Mouse (Mus musculus): ENCODE data around the gene Slc2a13. TPM values are rescaled to one million over a fixed set of nuclear protein-coding genes. Genes with fewer than 3 reads are reported as not detected.

The Slc2a13 gene
- total RNA-seq, 2 experiments from 2014 or later, result 3.6 to 3.9 TPM

- no peak for DNase-seq (ENCODE audit: low spot score in 2 of 2)
Observed at GRCm38 (mm10) chr15:91279571-91279970, 293.5 kb downstream of the Slc2a13 start.

- no peak for DNase-seq (ENCODE audit: low spot score in 2 of 2)
Observed at GRCm38 (mm10) chr15:91275961-91276360, 297.1 kb downstream of the Slc2a13 start.

- no peak for DNase-seq (ENCODE audit: low spot score in 2 of 2)
Observed at GRCm38 (mm10) chr15:91268532-91268931, 304.5 kb downstream of the Slc2a13 start.

GRCm38 (mm10) chr15:91263926-91264325 is 309.1 kb downstream of the Slc2a13 start:
- no peak for DNase-seq (ENCODE audit: low spot score in 2 of 2)

- no peak for DNase-seq (ENCODE audit: low spot score in 2 of 2)
Observed at GRCm38 (mm10) chr15:91260578-91260977, 312.5 kb downstream of the Slc2a13 start.

GRCm38 (mm10) chr15:91257140-91257539 is 315.9 kb downstream of the Slc2a13 start:
- DNase-seq (ENCODE audit: low spot score in 2 of 2), result no peak

GRCm38 (mm10) chr15:91255308-91255707 is 317.8 kb downstream of the Slc2a13 start:
- no peak for DNase-seq (ENCODE audit: low spot score in 2 of 2)

GRCm38 (mm10) chr15:91252956-91253355 is 320.1 kb downstream of the Slc2a13 start:
- DNase-seq (ENCODE audit: low spot score in 2 of 2), result no peak

GRCm38 (mm10) chr15:91251544-91252408 is 321.3 kb downstream of the Slc2a13 start:
- DNase-seq (ENCODE audit: low spot score in 2 of 2), result no peak

GRCm38 (mm10) chr15:91250815-91251214 is 322.2 kb downstream of the Slc2a13 start:
- DNase-seq (ENCODE audit: low spot score in 2 of 2), result peak in 1 of 2 experiments; percentile 23

GRCm38 (mm10) chr15:91240683-91241335 is 332.3 kb downstream of the Slc2a13 start:
- DNase-seq (ENCODE audit: low spot score in 2 of 2), result no peak

- DNase-seq (ENCODE audit: low spot score in 2 of 2), result no peak
Observed at GRCm38 (mm10) chr15:91237294-91237693, 335.8 kb downstream of the Slc2a13 start.

Other genes starting within 250 kb of the Slc2a13 start
- gene Lrrk2, start 99.9 kb upstream of the Slc2a13 start, total RNA-seq (2021), result 10 to 100 TPM in 1 of 2 experiments, 1 to 10 TPM in 1; 7.8 to 99.8 TPM

Data from adrenal gland, adult 18-20 months (tissue).